Mouse (Mus musculus): ENCODE measurements around the gene Paqr3. TPM values are rescaled to one million over a fixed set of nuclear protein-coding genes. Genes with fewer than 3 reads are reported as not detected.

The Paqr3 gene
- polyA plus RNA-seq (2015; fragmentation: Nextera tagmentation; extraction: Ambion mirVana), result 0.57 and 0.74 TPM in 2 replicates

GRCm38 (mm10) chr5:97111207-97111910, at the start of gene Paqr3:
Paqr3 (minus strand) TSS chr5:97111596.
- Histone ChIP-seq H3K4me2 (ENCODE audit: low read depth, low read length) (peak within 1 kb of the TSS; percentile 96), H3K9ac (ENCODE audit: low read depth, low read length) (peak within 1 kb of the TSS; percentile 64), H3K27ac (ENCODE audit: low read length) (no peak within 1 kb of the TSS), H3K4me1 (ENCODE audit: control insufficient read depth, low read depth, low read length) (peaks cover 8% of the 10 kb centered on the region), H3K9me3 (replicated peaks; ENCODE audit: control insufficient read depth, low read length) (no peaks in the 10 kb centered on the region), H3K4me3 (ENCODE audit: low read depth, low read length) (peak within 1 kb of the TSS; percentile 73), H3K27me3 (ENCODE audit: control insufficient read depth, insufficient read depth, low read depth, low read length) (peaks cover 6% of the 10 kb centered on the region), H3K36me3 (ENCODE audit: control insufficient read depth, insufficient read depth) (no peaks in the 10 kb centered on the region)
- ATAC-seq (ENCODE audit: low read depth), result peak; percentile 97
- WGBS (ENCODE audit: insufficient replicate concordance), result under 1% methylated on average over 62 of the region's 62 CpGs

GRCm38 (mm10) chr5:97154688-97155087, 43.3 kb upstream of the Paqr3 start:
- WGBS (ENCODE audit: insufficient replicate concordance), result 31% methylated on average over 1 of the region's 1 CpGs
- no peak overlapping the region for H3K27ac ChIP-seq (ENCODE audit: low read length)
- ATAC-seq (ENCODE audit: low read depth), result no peak
- H3K36me3 ChIP-seq (ENCODE audit: control insufficient read depth, insufficient read depth), result no peaks in the 10 kb centered on the region
- no peak overlapping the region for H3K9ac ChIP-seq (ENCODE audit: low read depth, low read length)
- H3K4me3 ChIP-seq (ENCODE audit: low read depth, low read length), result no peak overlapping the region
- no peaks in the 10 kb centered on the region for H3K9me3 ChIP-seq (replicated peaks; ENCODE audit: control insufficient read depth, low read length)
- H3K4me2 ChIP-seq (ENCODE audit: low read depth, low read length), result no peak overlapping the region
- no peaks in the 10 kb centered on the region for H3K27me3 ChIP-seq (ENCODE audit: control insufficient read depth, insufficient read depth, low read depth, low read length)
- no peaks in the 10 kb centered on the region for H3K4me1 ChIP-seq (ENCODE audit: control insufficient read depth, low read depth, low read length)

GRCm38 (mm10) chr5:97135331-97135730, 23.9 kb upstream of the Paqr3 start:
- 44% methylated on average over 2 of the region's 2 CpGs for WGBS (ENCODE audit: insufficient replicate concordance)
- H3K4me3 ChIP-seq (ENCODE audit: low read depth, low read length), result no peak overlapping the region
- no peak for ATAC-seq (ENCODE audit: low read depth)
- no peaks in the 10 kb centered on the region for H3K36me3 ChIP-seq (ENCODE audit: control insufficient read depth, insufficient read depth)
- no peak overlapping the region for H3K9ac ChIP-seq (ENCODE audit: low read depth, low read length)
- no peak overlapping the region for H3K4me2 ChIP-seq (ENCODE audit: low read depth, low read length)
- H3K4me1 ChIP-seq (ENCODE audit: control insufficient read depth, low read depth, low read length), result no peaks in the 10 kb centered on the region
- H3K27me3 ChIP-seq (ENCODE audit: control insufficient read depth, insufficient read depth, low read depth, low read length), result no peaks in the 10 kb centered on the region
- no peak overlapping the region for H3K27ac ChIP-seq (ENCODE audit: low read length)
- H3K9me3 ChIP-seq (replicated peaks; ENCODE audit: control insufficient read depth, low read length), result no peaks in the 10 kb centered on the region

- Histone ChIP-seq H3K27ac (ENCODE audit: low read length) (no peak overlapping the region), H3K4me3 (ENCODE audit: low read depth, low read length) (no peak overlapping the region), H3K4me2 (ENCODE audit: low read depth, low read length) (no peak overlapping the region), H3K27me3 (ENCODE audit: control insufficient read depth, insufficient read depth, low read depth, low read length) (no peaks in the 10 kb centered on the region), H3K9me3 (replicated peaks; ENCODE audit: control insufficient read depth, low read length) (no peaks in the 10 kb centered on the region), H3K4me1 (ENCODE audit: control insufficient read depth, low read depth, low read length) (no peaks in the 10 kb centered on the region), H3K36me3 (ENCODE audit: control insufficient read depth, insufficient read depth) (no peaks in the 10 kb centered on the region), H3K9ac (ENCODE audit: low read depth, low read length) (no peak overlapping the region)
- ATAC-seq (ENCODE audit: low read depth), result no peak
- WGBS (ENCODE audit: insufficient replicate concordance), result 78% methylated on average over 2 of the region's 2 CpGs
Measured at GRCm38 (mm10) chr5:97129589-97129988, 18.2 kb upstream of the Paqr3 start.

GRCm38 (mm10) chr5:97128242-97129226, 17.1 kb upstream of the Paqr3 start:
- 42% methylated on average over 21 of the region's 21 CpGs for WGBS (ENCODE audit: insufficient replicate concordance)
- no peak overlapping the region for H3K4me2 ChIP-seq (ENCODE audit: low read depth, low read length)
- H3K4me1 ChIP-seq (ENCODE audit: control insufficient read depth, low read depth, low read length), result no peaks in the 10 kb centered on the region
- no peak for ATAC-seq (ENCODE audit: low read depth)
- no peaks in the 10 kb centered on the region for H3K27me3 ChIP-seq (ENCODE audit: control insufficient read depth, insufficient read depth, low read depth, low read length)
- H3K27ac ChIP-seq (ENCODE audit: low read length), result no peak overlapping the region
- H3K9me3 ChIP-seq (replicated peaks; ENCODE audit: control insufficient read depth, low read length), result no peaks in the 10 kb centered on the region
- H3K9ac ChIP-seq (ENCODE audit: low read depth, low read length), result no peak overlapping the region
- H3K4me3 ChIP-seq (ENCODE audit: low read depth, low read length), result no peak overlapping the region
- H3K36me3 ChIP-seq (ENCODE audit: control insufficient read depth, insufficient read depth), result no peaks in the 10 kb centered on the region

- WGBS (ENCODE audit: insufficient replicate concordance), result 70% methylated on average over 6 of the region's 6 CpGs
- H3K27ac ChIP-seq (ENCODE audit: low read length), result no peak overlapping the region
- no peaks in the 10 kb centered on the region for H3K9me3 ChIP-seq (replicated peaks; ENCODE audit: control insufficient read depth, low read length)
- no peak for ATAC-seq (ENCODE audit: low read depth)
- H3K27me3 ChIP-seq (ENCODE audit: control insufficient read depth, insufficient read depth, low read depth, low read length), result no peaks in the 10 kb centered on the region
- no peaks in the 10 kb centered on the region for H3K4me1 ChIP-seq (ENCODE audit: control insufficient read depth, low read depth, low read length)
- no peaks in the 10 kb centered on the region for H3K36me3 ChIP-seq (ENCODE audit: control insufficient read depth, insufficient read depth)
- no peak overlapping the region for H3K9ac ChIP-seq (ENCODE audit: low read depth, low read length)
- H3K4me3 ChIP-seq (ENCODE audit: low read depth, low read length), result no peak overlapping the region
- H3K4me2 ChIP-seq (ENCODE audit: low read depth, low read length), result no peak overlapping the region
Measured at GRCm38 (mm10) chr5:97127284-97127683, 15.9 kb upstream of the Paqr3 start.

GRCm38 (mm10) chr5:97126005-97126404, 14.6 kb upstream of the Paqr3 start:
- ATAC-seq (ENCODE audit: low read depth), result no peak
- H3K4me1 ChIP-seq (ENCODE audit: control insufficient read depth, low read depth, low read length), result no peaks in the 10 kb centered on the region
- H3K36me3 ChIP-seq (ENCODE audit: control insufficient read depth, insufficient read depth), result no peaks in the 10 kb centered on the region
- 16% methylated on average over 4 of the region's 4 CpGs for WGBS (ENCODE audit: insufficient replicate concordance)
- no peak overlapping the region for H3K4me2 ChIP-seq (ENCODE audit: low read depth, low read length)
- H3K9ac ChIP-seq (ENCODE audit: low read depth, low read length), result no peak overlapping the region
- no peak overlapping the region for H3K4me3 ChIP-seq (ENCODE audit: low read depth, low read length)
- H3K27me3 ChIP-seq (ENCODE audit: control insufficient read depth, insufficient read depth, low read depth, low read length), result no peaks in the 10 kb centered on the region
- no peak overlapping the region for H3K27ac ChIP-seq (ENCODE audit: low read length)
- H3K9me3 ChIP-seq (replicated peaks; ENCODE audit: control insufficient read depth, low read length), result no peaks in the 10 kb centered on the region

GRCm38 (mm10) chr5:97125459-97125970, 14.1 kb upstream of the Paqr3 start:
- Histone ChIP-seq H3K27ac (ENCODE audit: low read length) (no peak overlapping the region), H3K36me3 (ENCODE audit: control insufficient read depth, insufficient read depth) (no peaks in the 10 kb centered on the region), H3K4me2 (ENCODE audit: low read depth, low read length) (no peak overlapping the region), H3K27me3 (ENCODE audit: control insufficient read depth, insufficient read depth, low read depth, low read length) (no peaks in the 10 kb centered on the region), H3K9ac (ENCODE audit: low read depth, low read length) (no peak overlapping the region), H3K4me1 (ENCODE audit: control insufficient read depth, low read depth, low read length) (no peaks in the 10 kb centered on the region), H3K4me3 (ENCODE audit: low read depth, low read length) (no peak overlapping the region), H3K9me3 (replicated peaks; ENCODE audit: control insufficient read depth, low read length) (no peaks in the 10 kb centered on the region)
- no peak for ATAC-seq (ENCODE audit: low read depth)
- whole genome bisulfite sequencing (ENCODE audit: insufficient replicate concordance), result 60% methylated on average over 10 of the region's 10 CpGs

Data from liver, embryonic 16.5 days (tissue).